Mouse (Mus musculus): ENCODE measurements around the gene Rabl6. TPM values are rescaled to one million over a fixed set of nuclear protein-coding genes. Genes with fewer than 3 reads are reported as not detected.

Gene Rabl6
- polyA plus RNA-seq, 1 experiment from 2014 or later, result 77.1 TPM

- WGBS, result 5% methylated on average over 34 of the region's 34 CpGs
- H3K36me3 ChIP-seq (replicated peaks), result no peaks in the 10 kb centered on the region
- DNase-seq (ENCODE audit: low spot score), result peak; percentile 90
- H3K9me3 ChIP-seq, result no peaks in the 10 kb centered on the region
- H3K27ac ChIP-seq (replicated peaks), result peak within 1 kb of the TSS; percentile 77
- peaks cover 21% of the 10 kb centered on the region for H3K4me1 ChIP-seq
- peak within 1 kb of the TSS; percentile 62 for H3K4me3 ChIP-seq
- H3K27me3 ChIP-seq (replicated peaks; ENCODE audit: low read depth, poor library complexity, severe bottlenecking), result peaks cover 38% of the 10 kb centered on the region
Observed at GRCm38 (mm10) chr2:25621229-25622200, 13.2 kb upstream of the Rabl6 start, which contains the start of gene Tmem141. Tmem141 (minus strand) TSS chr2:25622005.

- Histone ChIP-seq H3K9me3 (no peaks in the 10 kb centered on the region), H3K4me1 (peaks cover 24% of the 10 kb centered on the region), H3K4me3 (peak overlapping the region; percentile 62; the same call in 1 of the 2 replicates), H3K36me3 (replicated peaks) (no peaks in the 10 kb centered on the region), H3K27ac (replicated peaks) (no peak overlapping the region), H3K27me3 (replicated peaks; ENCODE audit: low read depth, poor library complexity, severe bottlenecking) (peaks cover 45% of the 10 kb centered on the region)
- no peak for DNase-seq (ENCODE audit: low spot score)
- WGBS, result 88% methylated on average over 4 of the region's 4 CpGs
Observed at GRCm38 (mm10) chr2:25620852-25621228, 12.5 kb upstream of the Rabl6 start.

GRCm38 (mm10) chr2:25620386-25620785, 12.1 kb upstream of the Rabl6 start:
- Histone ChIP-seq H3K4me3 (no peak overlapping the region), H3K27me3 (replicated peaks; ENCODE audit: low read depth, poor library complexity, severe bottlenecking) (peaks cover 50% of the 10 kb centered on the region), H3K36me3 (replicated peaks) (no peaks in the 10 kb centered on the region), H3K9me3 (no peaks in the 10 kb centered on the region), H3K4me1 (peaks cover 25% of the 10 kb centered on the region), H3K27ac (replicated peaks) (no peak overlapping the region)
- WGBS, result 82% methylated on average over 6 of the region's 6 CpGs
- DNase-seq (ENCODE audit: low spot score), result no peak

- DNase-seq (ENCODE audit: low spot score), result no peak
- H3K4me3 ChIP-seq, result peak within 1 kb of the TSS; percentile 33; the same call in 1 of the 2 replicates
- WGBS, result 82% methylated on average over 3 of the region's 3 CpGs
- no peak within 1 kb of the TSS for H3K27ac ChIP-seq (replicated peaks)
- no peaks in the 10 kb centered on the region for H3K9me3 ChIP-seq
- peaks cover 25% of the 10 kb centered on the region for H3K4me1 ChIP-seq
- H3K27me3 ChIP-seq (replicated peaks; ENCODE audit: low read depth, poor library complexity, severe bottlenecking), result peaks cover 76% of the 10 kb centered on the region
- H3K36me3 ChIP-seq (replicated peaks), result no peaks in the 10 kb centered on the region
Observed at GRCm38 (mm10) chr2:25617578-25617977, 9.3 kb upstream of the Rabl6 start, which contains the start of gene Ccdc183. Ccdc183 (minus strand) TSS chr2:25617678.

- no peak for DNase-seq (ENCODE audit: low spot score)
- 26% methylated on average over 22 of the region's 22 CpGs for WGBS
- Histone ChIP-seq H3K36me3 (replicated peaks) (no peaks in the 10 kb centered on the region), H3K4me1 (peaks cover 19% of the 10 kb centered on the region), H3K27me3 (replicated peaks; ENCODE audit: low read depth, poor library complexity, severe bottlenecking) (peaks cover 85% of the 10 kb centered on the region), H3K4me3 (peak overlapping the region; percentile 33), H3K27ac (replicated peaks) (no peak overlapping the region; the same call in 1 of the 2 replicates), H3K9me3 (no peaks in the 10 kb centered on the region)
Observed at GRCm38 (mm10) chr2:25616398-25616797, 8.1 kb upstream of the Rabl6 start.

GRCm38 (mm10) chr2:25608671-25609070, 350 bp upstream of the Rabl6 start:
- 70% methylated on average over 10 of the region's 10 CpGs for WGBS
- peak overlapping the region; percentile 96 for H3K27ac ChIP-seq (replicated peaks)
- DNase-seq (ENCODE audit: low spot score), result no peak
- H3K27me3 ChIP-seq (replicated peaks; ENCODE audit: low read depth, poor library complexity, severe bottlenecking), result peaks cover 46% of the 10 kb centered on the region
- H3K4me3 ChIP-seq, result peak overlapping the region; percentile 94
- peaks cover 15% of the 10 kb centered on the region for H3K36me3 ChIP-seq (replicated peaks)
- no peaks in the 10 kb centered on the region for H3K9me3 ChIP-seq
- peaks cover 17% of the 10 kb centered on the region for H3K4me1 ChIP-seq

- Histone ChIP-seq H3K36me3 (replicated peaks) (peaks cover 76% of the 10 kb centered on the region), H3K4me3 (no peak overlapping the region), H3K4me1 (peaks cover 12% of the 10 kb centered on the region), H3K27ac (replicated peaks) (no peak overlapping the region), H3K9me3 (no peaks in the 10 kb centered on the region), H3K27me3 (replicated peaks; ENCODE audit: low read depth, poor library complexity, severe bottlenecking) (no peaks in the 10 kb centered on the region)
- WGBS, result 92% methylated on average over 5 of the region's 5 CpGs
- no peak for DNase-seq (ENCODE audit: low spot score)
Observed at GRCm38 (mm10) chr2:25602526-25602925, 5.8 kb downstream of the Rabl6 start.

GRCm38 (mm10) chr2:25600037-25600436, 8.3 kb downstream of the Rabl6 start:
- H3K27ac ChIP-seq (replicated peaks), result no peak overlapping the region
- no peaks in the 10 kb centered on the region for H3K27me3 ChIP-seq (replicated peaks; ENCODE audit: low read depth, poor library complexity, severe bottlenecking)
- no peaks in the 10 kb centered on the region for H3K9me3 ChIP-seq
- no peaks in the 10 kb centered on the region for H3K4me1 ChIP-seq
- DNase-seq (ENCODE audit: low spot score), result no peak
- H3K4me3 ChIP-seq, result no peak overlapping the region
- H3K36me3 ChIP-seq (replicated peaks), result peaks cover 96% of the 10 kb centered on the region
- WGBS, result 87% methylated on average over 2 of the region's 2 CpGs

GRCm38 (mm10) chr2:25598749-25599148, 9.6 kb downstream of the Rabl6 start:
- H3K36me3 ChIP-seq (replicated peaks), result peaks cover 99% of the 10 kb centered on the region

GRCm38 (mm10) chr2:25596765-25597510, 11.4 kb downstream of the Rabl6 start:
- Histone ChIP-seq H3K4me1 (no peaks in the 10 kb centered on the region), H3K27ac (replicated peaks) (no peak overlapping the region), H3K4me3 (no peak overlapping the region), H3K27me3 (replicated peaks; ENCODE audit: low read depth, poor library complexity, severe bottlenecking) (no peaks in the 10 kb centered on the region), H3K36me3 (replicated peaks) (peaks cover 99% of the 10 kb centered on the region), H3K9me3 (no peaks in the 10 kb centered on the region)
- WGBS, result 94% methylated on average over 5 of the region's 5 CpGs
- DNase-seq (ENCODE audit: low spot score), result no peak

More at GRCm38 (mm10) chr2:25598749-25599148, 9.6 kb downstream of the Rabl6 start:
- H3K9me3 ChIP-seq, result no peaks in the 10 kb centered on the region
- 88% methylated on average over 1 of the region's 1 CpGs for WGBS
- H3K4me1 ChIP-seq, result no peaks in the 10 kb centered on the region
- no peak overlapping the region for H3K4me3 ChIP-seq
- H3K27me3 ChIP-seq (replicated peaks; ENCODE audit: low read depth, poor library complexity, severe bottlenecking), result no peaks in the 10 kb centered on the region
- no peak overlapping the region for H3K27ac ChIP-seq (replicated peaks)
- DNase-seq (ENCODE audit: low spot score), result no peak

GRCm38 (mm10) chr2:25591863-25592262, 16.5 kb downstream of the Rabl6 start:
- no peaks in the 10 kb centered on the region for H3K27me3 ChIP-seq (replicated peaks; ENCODE audit: low read depth, poor library complexity, severe bottlenecking)
- 84% methylated on average over 2 of the region's 2 CpGs for WGBS
- H3K4me1 ChIP-seq, result no peaks in the 10 kb centered on the region
- H3K4me3 ChIP-seq, result no peak overlapping the region
- DNase-seq (ENCODE audit: low spot score), result no peak
- H3K27ac ChIP-seq (replicated peaks), result no peak overlapping the region
- H3K9me3 ChIP-seq, result no peaks in the 10 kb centered on the region
- H3K36me3 ChIP-seq (replicated peaks), result peaks cover 99% of the 10 kb centered on the region

GRCm38 (mm10) chr2:25588227-25588907, 20.0 kb downstream of the Rabl6 start:
- WGBS, result 93% methylated on average over 8 of the region's 8 CpGs
- DNase-seq (ENCODE audit: low spot score), result no peak
- no peaks in the 10 kb centered on the region for H3K27me3 ChIP-seq (replicated peaks; ENCODE audit: low read depth, poor library complexity, severe bottlenecking)
- no peaks in the 10 kb centered on the region for H3K4me1 ChIP-seq
- H3K36me3 ChIP-seq (replicated peaks), result peaks cover 100% of the 10 kb centered on the region
- no peak overlapping the region for H3K4me3 ChIP-seq
- H3K27ac ChIP-seq (replicated peaks), result no peak overlapping the region
- no peaks in the 10 kb centered on the region for H3K9me3 ChIP-seq

All from embryonic facial prominence, embryonic 10.5 days (tissue).